Mouse (Mus musculus) 3134 (cell line): ENCODE results near the gene Lrrk1.

Source experiments
- DNase-seq: peaks from one replicate; pipeline ENCODE4 v3.0.0-alpha.2; 2011; ENCODE audit warnings: low spot score; ENCODE audit not compliant: insufficient read length; ENCODE audit errors: extremely low read depth

The Lrrk1 gene

GRCm38 (mm10) chr7:66387813-66388521 lies at the start of gene Lrrk1:
Gene Lrrk1 (minus strand): TSS chr7:66388350.
- DNase-seq: peak; percentile 81

GRCm38 (mm10) chr7:66434453-66434935 lies 46.3 kb upstream of the Lrrk1 start:
- no peak for DNase-seq

GRCm38 (mm10) chr7:66427437-66428161 lies 39.4 kb upstream of the Lrrk1 start, which contains the start of gene Aldh1a3:
Gene Aldh1a3 (minus strand): TSS chr7:66427517.
- DNase-seq: no peak

- no peak for DNase-seq
Observed at GRCm38 (mm10) chr7:66427053-66427436, 38.9 kb upstream of the Lrrk1 start.

GRCm38 (mm10) chr7:66421903-66422302 lies 33.8 kb upstream of the Lrrk1 start:
- DNase-seq: no peak

- no peak for DNase-seq
Observed at GRCm38 (mm10) chr7:66418981-66419380, 30.8 kb upstream of the Lrrk1 start.

- DNase-seq: no peak
Observed at GRCm38 (mm10) chr7:66416829-66417228, 28.7 kb upstream of the Lrrk1 start.

- no peak for DNase-seq
Observed at GRCm38 (mm10) chr7:66413093-66413492, 24.9 kb upstream of the Lrrk1 start.

- DNase-seq: peak; percentile 29
Observed at GRCm38 (mm10) chr7:66409433-66409832, 21.3 kb upstream of the Lrrk1 start.

GRCm38 (mm10) chr7:66406971-66407370 lies 18.8 kb upstream of the Lrrk1 start:
- DNase-seq: no peak

GRCm38 (mm10) chr7:66405951-66406721 lies 18.0 kb upstream of the Lrrk1 start:
- no peak for DNase-seq

- no peak for DNase-seq
Observed at GRCm38 (mm10) chr7:66405541-66405940, 17.4 kb upstream of the Lrrk1 start.

- DNase-seq: no peak
Observed at GRCm38 (mm10) chr7:66404802-66405201, 16.7 kb upstream of the Lrrk1 start.

- no peak for DNase-seq
Observed at GRCm38 (mm10) chr7:66404141-66404540, 16.0 kb upstream of the Lrrk1 start.

GRCm38 (mm10) chr7:66402876-66403275 lies 14.7 kb upstream of the Lrrk1 start:
- no peak for DNase-seq

GRCm38 (mm10) chr7:66401605-66402004 lies 13.5 kb upstream of the Lrrk1 start:
- no peak for DNase-seq

- no peak for DNase-seq
Observed at GRCm38 (mm10) chr7:66397288-66397687, 9.1 kb upstream of the Lrrk1 start.

GRCm38 (mm10) chr7:66388621-66389532 lies 727 bp upstream of the Lrrk1 start:
- peak; percentile 72 for DNase-seq

GRCm38 (mm10) chr7:66387419-66387812 lies 734 bp downstream of the Lrrk1 start:
- peak; percentile 66 for DNase-seq

- DNase-seq: no peak
Observed at GRCm38 (mm10) chr7:66386411-66386810, 1.7 kb downstream of the Lrrk1 start.
